Mouse (Mus musculus): ENCODE measurements around the gene Adamts18. TPM values are rescaled to one million over a fixed set of nuclear protein-coding genes. Genes with fewer than 3 reads are reported as not detected.
A peak's percentile ranks its signal among the peaks of the same experiment; 100 is the strongest.

Adamts18 gene
- polyA plus RNA-seq, 1 experiment from 2014 or later, result not detected

DNA sequence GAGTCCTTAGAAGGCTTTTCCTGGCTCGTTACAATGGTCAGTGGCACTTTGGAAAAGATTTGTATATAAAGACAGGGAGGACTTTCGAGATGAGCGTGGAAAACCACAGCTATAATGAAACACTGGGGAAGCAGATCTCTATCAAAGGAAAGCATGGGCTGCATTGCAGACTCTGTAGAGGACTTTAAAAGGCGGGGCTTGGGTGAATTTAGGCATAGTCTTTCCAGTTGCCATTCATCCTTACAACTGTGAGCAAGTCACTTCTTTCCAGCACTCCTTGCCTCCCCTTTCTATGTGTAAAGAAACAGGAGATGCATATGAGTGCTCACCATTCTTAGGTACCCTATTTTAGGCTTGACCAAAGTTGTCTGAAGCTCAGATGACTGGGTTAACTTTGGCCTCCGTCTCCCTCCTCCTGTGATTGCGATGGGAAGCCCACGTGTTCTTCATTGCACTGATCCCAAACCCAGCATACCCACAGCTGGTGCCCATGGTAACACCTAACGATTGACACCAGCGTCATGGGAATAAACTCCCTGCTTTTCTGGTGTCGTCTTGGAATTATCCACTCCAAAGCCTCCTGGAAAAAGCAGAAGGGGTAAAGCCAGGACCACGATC, 191.7 kb downstream of the Adamts18 start:
- Histone ChIP-seq H3K4me3 (ENCODE audit: low read depth, low read length) (no peak overlapping the region), H3K4me2 (ENCODE audit: low read depth, low read length) (no peak overlapping the region), H3K27me3 (ENCODE audit: insufficient read depth, low read length) (no peaks in the 10 kb centered on the region), H3K9ac (replicated peaks) (no peak overlapping the region), H3K27ac (ENCODE audit: low read depth) (no peak overlapping the region), H3K36me3 (replicated peaks; ENCODE audit: insufficient read depth, low read length) (no peaks in the 10 kb centered on the region), H3K9me3 (ENCODE audit: low read length) (no peaks in the 10 kb centered on the region), H3K4me1 (ENCODE audit: insufficient read depth) (no peaks in the 10 kb centered on the region)
- no peak for TF ChIP-seq EP300 (IDR thresholded peaks at IDR 0.05; ENCODE audit: low read depth)
- TF ChIP-seq CTCF (IDR thresholded peaks at IDR 0.05; ENCODE audit: low read depth), result no peak
- 71% methylated on average over 11 of the region's 11 CpGs for WGBS (ENCODE audit: insufficient replicate concordance)
- DNase-seq (no peak), ATAC-seq (no peak)

DNA sequence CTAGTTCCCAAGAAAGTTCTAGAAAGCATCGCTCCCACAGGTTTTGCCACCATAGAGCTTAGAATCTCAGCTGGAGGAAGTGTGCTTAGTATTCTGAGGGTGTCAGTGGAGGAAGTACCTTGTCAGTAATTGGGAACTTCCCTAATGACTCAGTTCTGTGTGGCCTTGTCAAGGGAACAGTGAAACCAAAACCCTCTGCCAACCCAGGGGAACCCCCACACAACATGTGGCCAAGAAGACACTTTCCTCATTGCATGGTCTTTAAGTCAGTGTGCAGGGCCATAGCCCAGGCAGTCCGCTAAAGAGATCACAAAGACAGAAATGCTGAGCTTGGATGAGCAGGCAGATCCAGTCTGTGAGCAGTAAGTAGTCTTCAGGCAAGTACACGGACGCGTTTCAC, 192.4 kb downstream of the Adamts18 start:
- no peak overlapping the region for H3K4me3 ChIP-seq (ENCODE audit: low read depth, low read length)
- H3K9ac ChIP-seq (replicated peaks), result no peak overlapping the region
- H3K4me2 ChIP-seq (ENCODE audit: low read depth, low read length), result no peak overlapping the region
- ATAC-seq (peak; percentile 41), DNase-seq (no peak)
- 68% methylated on average over 5 of the region's 5 CpGs for WGBS (ENCODE audit: insufficient replicate concordance)
- no peaks in the 10 kb centered on the region for H3K27me3 ChIP-seq (ENCODE audit: insufficient read depth, low read length)
- no peaks in the 10 kb centered on the region for H3K36me3 ChIP-seq (replicated peaks; ENCODE audit: insufficient read depth, low read length)
- no peaks in the 10 kb centered on the region for H3K4me1 ChIP-seq (ENCODE audit: insufficient read depth)
- TF ChIP-seq CTCF (IDR thresholded peaks at IDR 0.05; ENCODE audit: low read depth) (no peak), EP300 (IDR thresholded peaks at IDR 0.05; ENCODE audit: low read depth) (no peak)
- H3K27ac ChIP-seq (ENCODE audit: low read depth), result no peak overlapping the region
- no peaks in the 10 kb centered on the region for H3K9me3 ChIP-seq (ENCODE audit: low read length)

DNA sequence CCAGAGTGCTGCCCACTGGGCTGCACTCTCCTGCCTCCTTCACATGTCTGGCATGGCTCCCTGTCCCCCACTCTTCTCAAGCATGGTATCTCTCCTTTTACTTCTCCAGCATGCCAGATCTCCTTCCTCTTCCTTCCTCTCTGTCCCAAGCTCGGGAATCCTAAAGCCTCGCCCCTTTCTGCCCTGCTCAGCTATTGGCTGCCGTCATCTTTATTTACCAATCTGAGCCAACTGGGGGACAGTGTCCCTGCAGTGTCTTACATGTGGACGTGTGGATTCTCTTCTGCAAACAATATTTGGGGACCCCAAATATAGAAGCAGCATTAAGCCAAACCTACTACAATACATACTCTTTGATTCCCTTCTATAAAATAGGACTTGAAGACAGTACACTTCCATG, 195.4 kb downstream of the Adamts18 start:
- no peak for DNase-seq
- ATAC-seq, result no peak
- Histone ChIP-seq H3K4me3 (ENCODE audit: low read depth, low read length) (no peak overlapping the region), H3K9me3 (ENCODE audit: low read length) (no peaks in the 10 kb centered on the region), H3K27ac (ENCODE audit: low read depth) (no peak overlapping the region), H3K9ac (replicated peaks) (no peak overlapping the region), H3K4me1 (ENCODE audit: insufficient read depth) (no peaks in the 10 kb centered on the region), H3K36me3 (replicated peaks; ENCODE audit: insufficient read depth, low read length) (no peaks in the 10 kb centered on the region), H3K27me3 (ENCODE audit: insufficient read depth, low read length) (no peaks in the 10 kb centered on the region), H3K4me2 (ENCODE audit: low read depth, low read length) (no peak overlapping the region)
- 40% methylated on average over 4 of the region's 4 CpGs for WGBS (ENCODE audit: insufficient replicate concordance)
- TF ChIP-seq CTCF (IDR thresholded peaks at IDR 0.05; ENCODE audit: low read depth) (no peak), EP300 (IDR thresholded peaks at IDR 0.05; ENCODE audit: low read depth) (no peak)

DNA sequence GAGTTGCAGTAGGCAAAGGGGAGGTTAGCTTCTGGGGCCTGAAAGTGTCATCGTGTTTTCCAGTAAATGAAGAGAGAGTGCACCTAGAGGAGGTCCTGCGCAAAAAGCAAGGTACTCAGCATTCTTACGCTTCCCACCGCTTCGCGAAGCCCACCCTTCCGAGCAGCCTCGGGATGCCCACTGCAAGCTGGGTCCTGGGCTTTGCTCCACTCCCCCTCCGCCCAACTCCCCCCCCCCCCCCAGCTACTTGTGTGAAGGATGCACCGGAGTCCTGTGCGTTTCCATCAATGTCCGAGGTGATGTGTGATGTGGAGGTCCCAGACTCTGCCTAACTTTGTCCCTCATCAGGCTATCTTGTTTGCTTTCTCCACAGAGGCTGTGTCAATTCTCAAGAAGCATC, 196.1 kb downstream of the Adamts18 start:
- H3K9me3 ChIP-seq (ENCODE audit: low read length), result no peaks in the 10 kb centered on the region
- ATAC-seq (no peak), DNase-seq (no peak)
- no peak overlapping the region for H3K4me2 ChIP-seq (ENCODE audit: low read depth, low read length)
- H3K27ac ChIP-seq (ENCODE audit: low read depth), result no peak overlapping the region
- H3K4me1 ChIP-seq (ENCODE audit: insufficient read depth), result no peaks in the 10 kb centered on the region
- WGBS (ENCODE audit: insufficient replicate concordance), result 75% methylated on average over 12 of the region's 12 CpGs
- H3K4me3 ChIP-seq (ENCODE audit: low read depth, low read length), result no peak overlapping the region
- H3K36me3 ChIP-seq (replicated peaks; ENCODE audit: insufficient read depth, low read length), result no peaks in the 10 kb centered on the region
- H3K27me3 ChIP-seq (ENCODE audit: insufficient read depth, low read length), result no peaks in the 10 kb centered on the region
- no peak overlapping the region for H3K9ac ChIP-seq (replicated peaks)
- TF ChIP-seq EP300 (IDR thresholded peaks at IDR 0.05; ENCODE audit: low read depth) (no peak), CTCF (IDR thresholded peaks at IDR 0.05; ENCODE audit: low read depth) (no peak)

Other genes starting within 250 kb of the Adamts18 start
- 1.4 and 1.6 TPM in 2 replicates for gene Mon1b, start 213.2 kb downstream of the Adamts18 start, polyA plus RNA-seq (2015; fragmentation: Nextera tagmentation; extraction: Ambion mirVana)
- not detected in 2 replicates for gene Syce1l, start 205.5 kb downstream of the Adamts18 start, polyA plus RNA-seq (2015; fragmentation: Nextera tagmentation; extraction: Ambion mirVana)